Mouse (Mus musculus): ENCODE measurements around the gene Angel2. TPM values are rescaled to one million over a fixed set of nuclear protein-coding genes. Genes with fewer than 3 reads are reported as not detected.

Gene Angel2
- 45.7 TPM for polyA plus RNA-seq (2015; fragmentation: Illumina TruSeq; extraction: RNeasy Lipid Tissue Mini Kit (QIAGEN cat#74804); ENCODE audit: low read depth, low replicate concordance)

DNA sequence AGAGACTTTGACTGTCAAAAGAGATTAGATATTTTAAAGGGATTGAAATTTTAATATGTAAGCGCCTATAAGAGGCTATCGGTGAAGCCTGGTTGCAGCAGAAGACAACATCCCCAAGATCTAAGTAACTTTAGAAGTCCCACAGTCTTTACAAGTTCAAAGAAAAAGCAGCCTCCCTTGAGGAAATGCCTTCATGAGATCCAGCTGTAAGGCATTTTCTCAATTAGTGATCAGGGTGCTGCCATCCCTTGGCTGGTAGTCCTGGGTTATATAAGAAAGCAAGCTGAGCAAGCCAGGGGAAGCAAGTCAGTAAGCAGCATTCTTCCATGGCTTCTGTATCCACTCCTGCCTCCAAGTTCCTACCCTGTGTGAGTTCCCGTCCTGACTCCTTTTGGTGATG is at the start of gene Angel2:
Gene Angel2 (plus strand): TSS at position 301 of the 400 bp plus-strand sequence.

DNA sequence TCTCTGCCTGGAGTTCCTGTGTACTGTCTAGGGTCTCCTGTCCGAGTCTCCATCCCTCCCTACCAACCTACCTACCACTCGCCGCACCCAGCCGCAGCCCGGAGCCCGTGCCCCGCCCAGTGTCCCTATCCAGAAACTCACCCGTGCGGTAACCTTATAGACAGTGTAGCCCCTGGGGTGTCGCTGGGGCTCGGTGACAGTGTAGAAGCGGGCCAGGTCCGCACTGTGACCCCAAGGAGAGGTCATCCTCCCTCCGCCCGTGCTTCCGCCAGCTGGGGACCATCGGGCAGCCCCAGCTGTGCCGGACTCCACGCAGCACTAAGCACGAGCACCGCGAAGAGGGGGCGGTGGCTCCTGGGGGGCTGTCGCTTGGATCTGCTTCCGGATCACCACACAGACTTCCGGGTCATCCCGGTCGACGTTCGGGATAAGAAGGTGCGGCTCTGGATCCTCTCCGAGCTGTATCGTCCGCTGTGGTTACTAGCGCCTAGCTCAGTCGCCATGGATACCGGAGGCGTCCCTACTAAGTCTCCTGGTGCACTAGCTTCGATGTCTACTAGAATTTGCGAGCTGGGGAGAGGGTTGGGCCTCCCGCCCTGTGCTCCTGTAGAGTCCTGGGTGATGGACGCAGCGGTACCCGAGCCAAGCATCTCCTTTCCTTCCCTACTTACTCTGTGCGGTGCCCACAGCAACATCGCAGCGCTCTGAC is 13.3 kb upstream of the Angel2 start, which contains the start of gene Rps6kc1:
Gene Rps6kc1 (minus strand): TSS at position 356 of the 709 bp plus-strand sequence.

DNA sequence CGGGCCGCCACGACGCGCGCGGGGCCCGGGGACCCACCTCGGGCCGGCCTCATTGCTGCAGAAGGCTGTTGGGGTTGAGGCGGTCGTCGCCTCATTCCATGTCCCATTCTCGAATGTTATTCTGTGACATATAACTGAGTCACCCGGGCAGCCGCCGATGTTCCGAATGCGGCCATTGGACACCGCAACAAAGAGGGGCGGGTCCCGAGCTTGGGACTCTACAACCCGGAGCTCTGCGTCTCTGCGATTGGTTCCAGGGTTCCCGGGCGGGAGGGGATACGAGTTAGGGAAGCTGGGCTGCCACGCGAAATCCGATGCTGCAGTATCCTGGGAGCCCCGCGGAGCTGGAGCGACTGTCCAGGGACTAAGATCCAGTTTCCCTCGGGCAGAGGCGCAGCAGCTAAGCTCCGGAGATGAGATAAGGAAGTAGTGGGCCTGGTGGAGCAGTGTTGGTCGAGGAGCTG is 54.2 kb downstream of the Angel2 start, which contains the start of gene Vash2:
Gene Vash2 (minus strand): TSS at position 197 of the 464 bp plus-strand sequence.

Other genes with a start within 250 kb of the Angel2 start
- gene Rps6kc1, start 13.3 kb upstream of the Angel2 start, polyA plus RNA-seq (2015; fragmentation: Illumina TruSeq; extraction: RNeasy Lipid Tissue Mini Kit (QIAGEN cat#74804); ENCODE audit: low read depth, low replicate concordance): 31.4 TPM
- gene Vash2, start 54.2 kb downstream of the Angel2 start, polyA plus RNA-seq (2015; fragmentation: Illumina TruSeq; extraction: RNeasy Lipid Tissue Mini Kit (QIAGEN cat#74804); ENCODE audit: low read depth, low replicate concordance): 2.4 TPM
- 12.0 TPM for gene Flvcr1, start 101.0 kb downstream of the Angel2 start, polyA plus RNA-seq (2015; fragmentation: Illumina TruSeq; extraction: RNeasy Lipid Tissue Mini Kit (QIAGEN cat#74804); ENCODE audit: low read depth, low replicate concordance)
- gene Spata45, start 111.5 kb downstream of the Angel2 start, polyA plus RNA-seq (2015; fragmentation: Illumina TruSeq; extraction: RNeasy Lipid Tissue Mini Kit (QIAGEN cat#74804); ENCODE audit: low read depth, low replicate concordance): not detected
- gene Tatdn3, start 137.8 kb downstream of the Angel2 start, polyA plus RNA-seq (2015; fragmentation: Illumina TruSeq; extraction: RNeasy Lipid Tissue Mini Kit (QIAGEN cat#74804); ENCODE audit: low read depth, low replicate concordance): 40.3 TPM
- gene Nsl1, start 137.9 kb downstream of the Angel2 start, polyA plus RNA-seq (2015; fragmentation: Illumina TruSeq; extraction: RNeasy Lipid Tissue Mini Kit (QIAGEN cat#74804); ENCODE audit: low read depth, low replicate concordance): 1.3 TPM
- gene Batf3, start 172.7 kb downstream of the Angel2 start, polyA plus RNA-seq (2015; fragmentation: Illumina TruSeq; extraction: RNeasy Lipid Tissue Mini Kit (QIAGEN cat#74804); ENCODE audit: low read depth, low replicate concordance): 2.5 TPM
- not detected for gene Fam71a, start 239.7 kb downstream of the Angel2 start, polyA plus RNA-seq (2015; fragmentation: Illumina TruSeq; extraction: RNeasy Lipid Tissue Mini Kit (QIAGEN cat#74804); ENCODE audit: low read depth, low replicate concordance)

All from brain, adult 10 weeks (tissue).